Mouse (Mus musculus) forebrain, embryonic 10.5 days (tissue): ENCODE measurements around the gene Kcnq5. TPM values are rescaled to one million over a fixed set of nuclear protein-coding genes. Genes with fewer than 3 reads are reported as not detected.

Source experiments
- DNase-seq: peaks from one replicate; pipeline ENCODE4 v3.0.0-alpha.2; 2017; ENCODE audit warnings: low spot score; ENCODE audit errors: extremely low spot score
- H3K27ac ChIP-seq: fragments of 300-500 bp; sonication (generic); 2 replicates; pipeline ENCODE4 v1.5.1; 2016; ENCODE audit warnings: mild to moderate bottlenecking
- H3K27me3 ChIP-seq: fragments of 300-500 bp; sonication (generic); 2 replicates; pipeline ENCODE4 v1.6.1; 2016; ENCODE audit warnings: mild to moderate bottlenecking; ENCODE audit not compliant: poor library complexity, severe bottlenecking
- H3K36me3 ChIP-seq: fragments of 300-500 bp; sonication (generic); replicated peaks from 2 replicates; pipeline ENCODE4 v1.6.1; 2016; ENCODE audit warnings: mild to moderate bottlenecking, moderate library complexity
- H3K4me1 ChIP-seq: fragments of 300-500 bp; sonication (generic); 2 replicates; pipeline ENCODE4 v1.6.1; 2016
- H3K4me3 ChIP-seq: fragments of 300-500 bp; sonication (generic); 2 replicates; pipeline ENCODE4 v1.5.1; 2016; ENCODE audit warnings: mild to moderate bottlenecking, moderate library complexity
- H3K9me3 ChIP-seq: fragments of 300-500 bp; sonication (generic); 2 replicates; pipeline ENCODE4 v1.6.1; 2016; ENCODE audit warnings: mild to moderate bottlenecking, moderate library complexity
- WGBS: fragments of 180-500 bp; shearing (Covaris S2); methylation state at CpG from one replicate; pipeline ENCODE4 v1.1.7; 2016; 5-methylcytosine and 5-hydroxymethylcytosine counted together
- polyA plus RNA-seq: library from polyadenylated mRNA; unstranded; fragments of >200 nt; fragmentation: Nextera tagmentation; extraction: Ambion mirVana; gene quantifications from 2 replicates; pipeline ENCODE4 v1.2.1, GENCODE M21; 2016

Gene Kcnq5
- polyA plus RNA-seq, 1 experiment from 2014 or later, result 0.47 TPM

DNA sequence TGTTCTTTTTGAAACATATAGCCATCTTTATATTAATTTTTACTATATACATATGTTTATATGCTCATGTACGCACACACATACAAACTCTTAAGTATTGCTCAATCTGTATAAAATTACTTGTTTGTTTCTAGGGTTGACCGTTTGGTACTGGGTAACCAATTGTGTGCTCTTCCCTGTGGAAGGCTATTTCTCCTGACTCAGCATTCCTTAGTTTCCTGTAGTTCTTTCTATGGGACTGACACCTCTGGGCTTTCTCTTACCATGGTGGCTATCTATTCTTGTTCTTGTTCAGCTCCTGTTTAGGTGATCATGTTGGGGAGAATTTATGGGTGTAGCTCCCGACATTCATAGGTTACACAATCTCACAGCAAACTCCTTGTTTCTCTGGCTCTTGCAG is 473.1 kb downstream of the Kcnq5 start:
- Histone ChIP-seq H3K4me1 (no peaks in the 10 kb centered on the region), H3K36me3 (no peaks in the 10 kb centered on the region), H3K9me3 (no peaks in the 10 kb centered on the region), H3K27me3 (no peaks in the 10 kb centered on the region), H3K4me3 (no peak overlapping the region), H3K27ac (no peak overlapping the region)
- no peak for DNase-seq
- WGBS, result 89% methylated on average over 3 of the region's 3 CpGs

- 77% methylated on average over 5 of the region's 5 CpGs for WGBS
- no peak overlapping the region for H3K4me3 ChIP-seq
Measured at GRCm38 (mm10) chr1:21486266-21486665, 475.5 kb downstream of the Kcnq5 start.

DNA sequence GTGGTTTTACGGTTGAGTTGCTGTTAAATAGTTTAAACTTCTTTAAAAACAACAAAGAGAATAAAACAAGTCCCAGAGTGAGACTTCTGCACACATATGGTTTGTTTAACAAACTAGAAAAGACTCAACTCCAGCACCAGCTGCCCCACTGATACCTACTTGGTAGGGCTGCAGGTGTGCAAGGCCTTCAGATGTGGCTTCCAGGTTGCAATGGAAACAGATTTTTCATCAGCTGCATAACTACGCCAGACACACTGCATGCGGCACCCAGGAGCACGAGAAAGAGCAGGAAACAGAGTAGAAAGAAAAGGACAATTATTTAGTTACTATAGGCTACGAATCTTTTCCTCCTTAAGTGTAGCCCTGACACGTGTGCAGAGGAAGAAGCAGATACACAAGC is 492.4 kb downstream of the Kcnq5 start:
- DNase-seq, result no peak
- WGBS, result 91% methylated on average over 6 of the region's 6 CpGs
- Histone ChIP-seq H3K36me3 (no peaks in the 10 kb centered on the region), H3K4me3 (no peak overlapping the region), H3K4me1 (no peaks in the 10 kb centered on the region), H3K27me3 (no peaks in the 10 kb centered on the region), H3K9me3 (no peaks in the 10 kb centered on the region), H3K27ac (no peak overlapping the region)

More at GRCm38 (mm10) chr1:21486266-21486665, 475.5 kb downstream of the Kcnq5 start:
- H3K36me3 ChIP-seq, result no peaks in the 10 kb centered on the region
- H3K4me1 ChIP-seq, result no peaks in the 10 kb centered on the region
- no peak for DNase-seq
- no peaks in the 10 kb centered on the region for H3K9me3 ChIP-seq
- no peaks in the 10 kb centered on the region for H3K27me3 ChIP-seq
- no peak overlapping the region for H3K27ac ChIP-seq

DNA sequence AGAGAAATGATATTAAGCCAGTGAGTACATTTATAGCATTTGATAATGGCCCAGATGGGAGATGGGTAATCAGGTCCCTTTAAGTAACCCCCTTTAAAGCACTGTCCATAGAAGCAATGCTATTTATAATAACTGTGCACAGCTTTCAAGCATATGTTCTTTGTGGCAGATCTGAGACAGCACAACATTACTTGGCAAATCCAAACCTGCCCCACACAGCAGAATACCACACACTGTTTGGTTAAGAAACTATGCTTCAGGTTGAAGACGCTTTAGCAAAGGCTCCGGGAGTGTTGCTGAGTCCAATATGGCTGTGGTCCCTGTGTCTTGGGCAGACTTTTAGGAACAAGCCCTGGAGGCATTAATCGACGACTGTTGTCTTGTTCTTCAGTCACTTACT is 495.3 kb downstream of the Kcnq5 start:
- Histone ChIP-seq H3K27ac (no peak overlapping the region), H3K4me3 (no peak overlapping the region), H3K4me1 (no peaks in the 10 kb centered on the region), H3K36me3 (no peaks in the 10 kb centered on the region), H3K27me3 (no peaks in the 10 kb centered on the region), H3K9me3 (no peaks in the 10 kb centered on the region)
- DNase-seq, result no peak
- 93% methylated on average over 4 of the region's 4 CpGs for WGBS

GRCm38 (mm10) chr1:21460941-21461689 is 500.6 kb downstream of the Kcnq5 start:
- no peak overlapping the region for H3K4me3 ChIP-seq
- H3K4me1 ChIP-seq, result 0 out of 2 replicates have a peak, but pooled peaks cover 3% of the 10 kb centered on the region
- no peaks in the 10 kb centered on the region for H3K27me3 ChIP-seq
- no peaks in the 10 kb centered on the region for H3K36me3 ChIP-seq
- DNase-seq, result peak; percentile 68
- WGBS, result 56% methylated on average over 18 of the region's 18 CpGs
- no peak overlapping the region for H3K27ac ChIP-seq
- H3K9me3 ChIP-seq, result no peaks in the 10 kb centered on the region

DNA sequence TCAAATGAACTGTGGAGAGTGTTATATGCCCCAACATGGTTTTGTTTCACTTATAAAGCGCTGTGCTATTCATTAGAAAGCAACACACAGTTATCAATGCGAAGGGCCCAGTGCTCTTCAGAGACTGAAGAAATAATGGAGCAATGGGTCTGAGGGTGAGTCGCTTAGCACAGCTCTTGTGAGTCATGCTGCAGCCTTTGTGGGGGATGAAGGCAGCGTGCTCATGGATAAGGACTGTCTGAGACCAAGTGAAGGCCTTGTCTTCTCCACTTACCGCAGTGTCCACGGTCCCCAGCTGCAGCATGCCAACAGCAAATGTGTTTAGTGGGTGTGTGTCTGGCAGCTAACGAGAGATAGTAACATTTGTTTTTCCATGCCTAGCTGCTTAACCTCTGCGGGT is 503.2 kb downstream of the Kcnq5 start:
- no peaks in the 10 kb centered on the region for H3K36me3 ChIP-seq
- H3K27me3 ChIP-seq, result no peaks in the 10 kb centered on the region
- DNase-seq, result no peak
- WGBS, result 93% methylated on average over 8 of the region's 8 CpGs
- no peaks in the 10 kb centered on the region for H3K9me3 ChIP-seq
- 0 out of 2 replicates have a peak, but pooled peaks cover 3% of the 10 kb centered on the region for H3K4me1 ChIP-seq
- no peak overlapping the region for H3K4me3 ChIP-seq
- no peak overlapping the region for H3K27ac ChIP-seq

DNA sequence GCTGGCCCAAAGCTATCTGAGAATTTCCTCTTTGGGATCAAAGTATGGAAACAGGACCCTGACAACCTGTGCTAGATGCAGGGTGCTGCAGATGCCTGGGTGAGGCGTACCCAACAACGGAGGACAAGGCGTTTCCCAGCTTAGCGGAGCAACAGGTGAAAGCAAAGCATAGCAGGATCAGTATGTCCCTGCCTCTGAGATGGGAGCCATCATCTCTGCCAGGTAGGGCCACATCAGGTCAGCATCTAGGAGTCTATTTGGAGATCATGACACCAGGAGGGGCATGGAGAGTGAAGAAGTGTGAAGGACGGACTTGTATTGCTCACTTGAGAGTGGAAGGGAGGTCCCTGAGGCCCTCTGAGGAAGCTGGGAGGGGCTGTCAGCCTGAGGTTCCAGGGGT is 505.8 kb downstream of the Kcnq5 start:
- H3K27ac ChIP-seq, result no peak overlapping the region
- H3K27me3 ChIP-seq, result no peaks in the 10 kb centered on the region
- 91% methylated on average over 5 of the region's 5 CpGs for WGBS
- no peak for DNase-seq
- H3K36me3 ChIP-seq, result no peaks in the 10 kb centered on the region
- no peaks in the 10 kb centered on the region for H3K9me3 ChIP-seq
- 0 out of 2 replicates have a peak, but pooled peaks cover 2% of the 10 kb centered on the region for H3K4me1 ChIP-seq
- no peak overlapping the region for H3K4me3 ChIP-seq

- Histone ChIP-seq H3K27ac (no peak overlapping the region), H3K27me3 (no peaks in the 10 kb centered on the region), H3K4me1 (no peaks in the 10 kb centered on the region), H3K9me3 (no peaks in the 10 kb centered on the region), H3K36me3 (no peaks in the 10 kb centered on the region), H3K4me3 (no peak overlapping the region)
- 80% methylated on average over 2 of the region's 2 CpGs for WGBS
- DNase-seq, result no peak
Measured at GRCm38 (mm10) chr1:21448227-21448626, 513.5 kb downstream of the Kcnq5 start.

- Histone ChIP-seq H3K27ac (no peak overlapping the region), H3K4me3 (no peak overlapping the region), H3K27me3 (no peaks in the 10 kb centered on the region), H3K4me1 (no peaks in the 10 kb centered on the region), H3K9me3 (no peaks in the 10 kb centered on the region), H3K36me3 (no peaks in the 10 kb centered on the region)
- WGBS, result 76% methylated on average over 3 of the region's 3 CpGs
- no peak for DNase-seq
Measured at GRCm38 (mm10) chr1:21436753-21437152, 525.0 kb downstream of the Kcnq5 start.

- Histone ChIP-seq H3K9me3 (no peaks in the 10 kb centered on the region), H3K27ac (no peak overlapping the region), H3K36me3 (no peaks in the 10 kb centered on the region), H3K4me3 (no peak overlapping the region), H3K4me1 (no peaks in the 10 kb centered on the region), H3K27me3 (no peaks in the 10 kb centered on the region)
- no peak for DNase-seq
- WGBS, result 71% methylated on average over 3 of the region's 3 CpGs
Measured at GRCm38 (mm10) chr1:21434853-21435252, 526.9 kb downstream of the Kcnq5 start.

- no peaks in the 10 kb centered on the region for H3K27me3 ChIP-seq
- no peaks in the 10 kb centered on the region for H3K36me3 ChIP-seq
- H3K4me1 ChIP-seq, result no peaks in the 10 kb centered on the region
- no peak overlapping the region for H3K27ac ChIP-seq
- no peaks in the 10 kb centered on the region for H3K9me3 ChIP-seq
- whole genome bisulfite sequencing, result 90% methylated on average over 3 of the region's 3 CpGs
- no peak for DNase-seq
- no peak overlapping the region for H3K4me3 ChIP-seq
Measured at GRCm38 (mm10) chr1:21431666-21432065, 530.1 kb downstream of the Kcnq5 start.

- Histone ChIP-seq H3K36me3 (no peaks in the 10 kb centered on the region), H3K4me1 (no peaks in the 10 kb centered on the region), H3K4me3 (no peak overlapping the region), H3K27ac (no peak overlapping the region), H3K27me3 (no peaks in the 10 kb centered on the region), H3K9me3 (no peaks in the 10 kb centered on the region)
- DNase-seq, result no peak
- 86% methylated on average over 4 of the region's 4 CpGs for WGBS
Measured at GRCm38 (mm10) chr1:21428079-21428478, 533.7 kb downstream of the Kcnq5 start.

DNA sequence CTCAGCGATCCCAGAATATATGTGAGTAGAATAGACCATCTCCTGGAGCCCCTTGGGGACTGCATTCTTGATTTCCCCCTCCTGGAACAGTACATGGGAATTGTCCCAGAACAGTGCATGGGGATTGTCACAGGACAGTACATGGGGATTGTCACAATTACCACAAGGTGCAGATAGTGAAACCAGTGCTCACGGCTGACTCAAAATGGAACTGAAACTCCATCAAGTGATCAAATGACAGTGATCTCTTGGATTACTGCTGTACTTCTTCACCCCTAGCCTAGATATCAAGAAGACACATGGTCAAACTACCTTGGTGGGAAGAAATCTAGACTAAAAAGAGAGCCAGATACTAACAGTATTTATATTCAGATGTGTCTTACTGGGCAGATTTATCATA is 536.1 kb downstream of the Kcnq5 start:
- H3K9me3 ChIP-seq, result no peaks in the 10 kb centered on the region
- H3K27ac ChIP-seq, result no peak overlapping the region
- no peaks in the 10 kb centered on the region for H3K27me3 ChIP-seq
- no peaks in the 10 kb centered on the region for H3K4me1 ChIP-seq
- H3K36me3 ChIP-seq, result no peaks in the 10 kb centered on the region
- H3K4me3 ChIP-seq, result no peak overlapping the region
- WGBS, result 96% methylated on average over 2 of the region's 2 CpGs
- no peak for DNase-seq

DNA sequence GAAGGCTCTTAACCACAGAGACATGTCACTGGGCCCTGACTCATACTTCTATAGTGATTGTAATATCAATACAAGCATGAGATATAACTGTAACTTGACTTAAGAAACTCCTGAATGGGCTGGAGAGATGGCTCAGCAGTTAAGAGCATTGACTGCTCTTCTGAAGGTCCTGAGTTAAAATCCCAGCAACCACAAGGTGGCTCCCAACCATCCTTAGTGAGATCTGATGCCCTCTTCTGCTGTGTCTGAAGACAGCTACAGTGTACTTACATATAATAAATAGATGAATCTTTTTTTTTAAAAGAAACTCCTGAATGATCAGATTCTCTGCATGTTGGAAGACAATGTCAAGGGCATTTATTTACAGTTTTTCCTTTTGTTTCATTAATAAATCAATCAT is 542.4 kb downstream of the Kcnq5 start:
- no peak for DNase-seq
- H3K4me3 ChIP-seq, result no peak overlapping the region

More for the DNA sequence above, 542.4 kb downstream of the Kcnq5 start:
- H3K9me3 ChIP-seq, result no peaks in the 10 kb centered on the region
- H3K36me3 ChIP-seq, result no peaks in the 10 kb centered on the region
- H3K4me1 ChIP-seq, result no peaks in the 10 kb centered on the region
- H3K27me3 ChIP-seq, result no peaks in the 10 kb centered on the region
- no peak overlapping the region for H3K27ac ChIP-seq
